Mouse (Mus musculus) embryonic fibroblast, embryonic 13.5 days (primary cell): Measurements from ENCODE around the gene Dntt.

Experiments
- CTCF ChIP-seq: IDR thresholded peaks from 2 replicates; pipeline ENCODE4 v1.5.1; 2011; ENCODE audit warnings: mild to moderate bottlenecking, control low read depth, low read length, moderate library complexity, borderline replicate concordance; ENCODE audit not compliant: insufficient read depth
- POLR2A ChIP-seq: IDR thresholded peaks from 2 replicates; pipeline ENCODE4 v1.6.1; 2011; ENCODE audit warnings: low read depth, mild to moderate bottlenecking, control low read depth, low read length, moderate library complexity

GRCm38 (mm10) chr19:41100863-41101262 lies 71.8 kb downstream of the Dntt start:
- TF ChIP-seq POLR2A, result no peak
- no peak for TF ChIP-seq CTCF
